Mouse (Mus musculus) embryonic facial prominence, embryonic 14.5 days (tissue): ENCODE results near the gene Trpm6. TPM values are rescaled to one million over a fixed set of nuclear protein-coding genes. Genes with fewer than 3 reads are reported as not detected.

ENCODE experiments used
- ATAC-seq: fragments of 200-750 bp; cut with Nextera tagmentation; 2 replicates; pipeline ENCODE4 v1.8.0; 2017; ENCODE audit warnings: low read depth, moderate number of reproducible peaks, moderate TSS enrichment
- DNase-seq: peaks from one replicate; pipeline ENCODE4 v3.0.0-alpha.2; 2015; ENCODE audit warnings: low spot score
- H3K27ac ChIP-seq: fragments of 300-500 bp; sonication (generic); replicated peaks from 2 replicates; pipeline ENCODE4 v1.5.1; 2014; ENCODE audit warnings: low read depth, mild to moderate bottlenecking, low read length, moderate library complexity
- H3K27me3 ChIP-seq: fragments of 300-500 bp; sonication (generic); replicated peaks from 2 replicates; pipeline ENCODE4 v1.6.1; 2014; ENCODE audit warnings: low read length; ENCODE audit not compliant: control insufficient read depth, insufficient read depth
- H3K36me3 ChIP-seq: fragments of 300-500 bp; sonication (generic); 2 replicates; pipeline ENCODE4 v1.6.1; 2014; ENCODE audit warnings: low read length, mixed read lengths; ENCODE audit not compliant: control insufficient read depth, insufficient read depth
- H3K4me1 ChIP-seq: fragments of 300-500 bp; sonication (generic); 2 replicates; pipeline ENCODE4 v1.6.1; 2014; ENCODE audit warnings: antibody characterized with exemption, low read length; ENCODE audit not compliant: control insufficient read depth, insufficient read depth
- H3K4me2 ChIP-seq: fragments of 300-500 bp; sonication (generic); 2 replicates; pipeline ENCODE4 v1.6.1; 2014; ENCODE audit warnings: low read depth, mild to moderate bottlenecking, low read length, moderate library complexity, mixed read lengths
- H3K4me3 ChIP-seq: fragments of 300-500 bp; sonication (generic); 2 replicates; pipeline ENCODE4 v1.5.1; 2014; ENCODE audit warnings: low read depth, mild to moderate bottlenecking, low read length
- H3K9ac ChIP-seq: fragments of 300-500 bp; sonication (generic); 2 replicates; pipeline ENCODE4 v1.6.1; 2014; ENCODE audit warnings: low read depth, mild to moderate bottlenecking, low read length, moderate library complexity, mixed read lengths
- H3K9me3 ChIP-seq: fragments of 300-500 bp; sonication (generic); 2 replicates; pipeline ENCODE4 v1.6.1; 2016; ENCODE audit warnings: low read length; ENCODE audit not compliant: control insufficient read depth
- WGBS: fragments of 180-500 bp; shearing (Covaris S2); extraction: QIAGEN DNeasy Blood & Tissue Kit; methylation state at CpG from one replicate; pipeline ENCODE4 v1.1.7; 2014; 5-methylcytosine and 5-hydroxymethylcytosine counted together
- polyA plus RNA-seq: library from polyadenylated mRNA; unstranded; fragments of >200 nt; fragmentation: Nextera tagmentation; extraction: Ambion mirVana; gene quantifications from 2 replicates; pipeline ENCODE4 v1.2.1, GENCODE M21; 2014

Gene Trpm6
- polyA plus RNA-seq, 1 experiment from 2014 or later = 0.35 TPM

DNA sequence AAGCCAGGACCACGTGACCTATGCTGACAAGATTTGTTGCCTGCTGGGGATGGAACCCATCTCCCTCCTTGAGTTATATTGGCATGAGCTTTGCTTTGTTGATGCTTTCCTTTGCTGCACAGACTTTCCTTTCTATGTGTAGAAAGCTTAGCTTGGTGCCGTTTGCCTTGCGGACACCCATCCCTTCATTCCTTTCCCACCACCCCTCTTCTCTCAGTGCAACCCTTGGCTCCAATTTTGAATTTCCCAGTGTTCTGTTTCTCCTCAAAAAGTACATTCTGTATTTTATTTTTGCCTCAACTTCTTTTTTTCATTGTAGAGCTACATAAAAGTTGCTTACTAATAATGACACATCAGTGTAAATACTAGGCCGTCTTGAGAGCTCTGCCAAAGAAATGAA lies 96.6 kb downstream of the Trpm6 start:
- Histone ChIP-seq H3K9ac (no peak overlapping the region), H3K4me3 (no peak overlapping the region), H3K4me1 (no peaks in the 10 kb centered on the region), H3K9me3 (no peaks in the 10 kb centered on the region), H3K36me3 (no peaks in the 10 kb centered on the region), H3K27me3 (no peaks in the 10 kb centered on the region), H3K27ac (no peak overlapping the region), H3K4me2 (no peak overlapping the region)
- DNase-seq (no peak), ATAC-seq (no peak)
- 85% methylated on average over 4 of the region's 4 CpGs for WGBS

DNA sequence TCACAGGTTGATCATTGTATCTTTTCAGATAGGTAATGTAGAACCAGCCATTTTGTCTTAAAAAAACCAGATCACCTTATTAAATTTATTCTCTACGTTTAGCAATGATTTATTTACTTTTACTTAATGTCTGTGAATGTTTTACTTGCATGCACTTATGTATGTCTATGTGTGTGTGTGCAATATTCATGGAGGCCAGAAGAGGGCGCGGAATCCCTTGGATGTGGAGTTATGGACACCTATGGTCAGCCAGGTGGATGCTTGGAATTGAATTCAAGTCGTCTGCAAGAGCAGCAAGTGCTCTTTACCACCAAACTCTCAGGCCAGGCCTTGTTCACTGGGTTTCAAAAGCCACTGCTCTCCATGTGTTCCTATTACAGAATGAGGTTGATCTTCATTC lies 118.5 kb downstream of the Trpm6 start:
- Histone ChIP-seq H3K4me3 (no peak overlapping the region), H3K4me2 (no peak overlapping the region), H3K27ac (no peak overlapping the region), H3K9ac (no peak overlapping the region), H3K4me1 (no peaks in the 10 kb centered on the region), H3K27me3 (no peaks in the 10 kb centered on the region), H3K36me3 (no peaks in the 10 kb centered on the region), H3K9me3 (no peaks in the 10 kb centered on the region)
- WGBS = 53% methylated on average over 4 of the region's 4 CpGs
- ATAC-seq = no peak
- no peak for DNase-seq

- peak; percentile 75 for DNase-seq
- WGBS = 47% methylated on average over 6 of the region's 6 CpGs
- peak; percentile 71; the same call in 1 of the 2 replicates for ATAC-seq
- Histone ChIP-seq H3K4me2 (no peak overlapping the region), H3K27ac (no peak overlapping the region), H3K36me3 (no peaks in the 10 kb centered on the region), H3K27me3 (no peaks in the 10 kb centered on the region), H3K9me3 (no peaks in the 10 kb centered on the region), H3K9ac (no peak overlapping the region), H3K4me1 (no peaks in the 10 kb centered on the region), H3K4me3 (no peak overlapping the region)
These were observed 123.2 kb downstream of the Trpm6 start for GRCm38 (mm10) chr19:18872792-18873569.

DNA sequence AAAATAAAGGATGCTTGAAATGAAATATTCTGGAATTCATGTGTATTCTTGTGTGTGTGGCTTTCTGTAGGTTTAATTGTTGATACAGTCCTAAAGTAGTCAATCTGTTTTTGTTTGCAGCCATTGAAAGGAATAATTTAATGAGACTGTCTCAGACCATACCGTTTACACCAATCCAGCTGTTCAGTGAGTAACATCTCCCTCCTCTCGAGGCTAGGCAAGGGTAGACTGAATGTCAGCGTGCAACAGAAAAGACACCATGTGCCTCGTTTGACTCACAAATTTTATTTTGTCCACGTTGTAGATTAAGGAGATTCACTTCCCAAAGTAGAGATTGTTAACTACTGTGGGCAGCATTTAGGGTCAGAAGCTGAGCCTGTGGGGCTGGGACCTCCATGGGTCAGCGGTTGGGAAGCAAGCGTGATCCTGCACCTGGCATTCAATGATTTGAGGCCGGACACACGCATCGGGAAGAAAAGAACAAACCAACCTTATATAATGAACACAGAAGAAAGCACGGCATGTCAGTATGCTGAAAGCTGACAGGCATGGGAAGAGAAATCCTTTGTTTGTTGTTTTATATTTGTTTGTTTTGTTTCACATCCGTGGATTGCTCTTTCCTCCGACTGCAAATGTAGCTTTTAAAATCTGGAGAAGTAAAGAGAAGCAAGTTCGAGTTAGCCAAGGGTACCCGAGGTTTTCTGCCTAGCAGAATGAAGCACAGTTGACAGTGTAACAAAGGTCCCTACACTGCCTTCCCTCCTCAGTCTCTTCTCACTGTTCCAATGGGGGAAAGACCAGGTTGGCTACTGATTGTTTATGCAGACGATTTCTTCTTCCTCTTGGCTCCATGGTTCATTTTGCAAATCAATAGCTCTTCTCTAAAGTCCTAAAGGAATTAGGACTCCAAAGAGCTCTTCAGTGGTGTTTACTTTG lies 124.2 kb downstream of the Trpm6 start:
- Histone ChIP-seq H3K36me3 (no peaks in the 10 kb centered on the region), H3K4me3 (no peak overlapping the region), H3K4me1 (no peaks in the 10 kb centered on the region), H3K27ac (no peak overlapping the region), H3K9ac (no peak overlapping the region), H3K9me3 (no peaks in the 10 kb centered on the region), H3K4me2 (no peak overlapping the region), H3K27me3 (no peaks in the 10 kb centered on the region)
- ATAC-seq = peak; percentile 50; the same call in 1 of the 2 replicates
- peak; percentile 23 for DNase-seq
- 57% methylated on average over 16 of the region's 16 CpGs for WGBS

- WGBS = 67% methylated on average over 4 of the region's 4 CpGs
- no peak overlapping the region for H3K9ac ChIP-seq
- DNase-seq (no peak), ATAC-seq (no peak)
- no peak overlapping the region for H3K4me2 ChIP-seq
- no peak overlapping the region for H3K4me3 ChIP-seq
- H3K4me1 ChIP-seq = no peaks in the 10 kb centered on the region
- no peak overlapping the region for H3K27ac ChIP-seq
- no peaks in the 10 kb centered on the region for H3K27me3 ChIP-seq
- H3K36me3 ChIP-seq = no peaks in the 10 kb centered on the region
- no peaks in the 10 kb centered on the region for H3K9me3 ChIP-seq
These were observed 129.5 kb downstream of the Trpm6 start for GRCm38 (mm10) chr19:18879264-18879663.

DNA sequence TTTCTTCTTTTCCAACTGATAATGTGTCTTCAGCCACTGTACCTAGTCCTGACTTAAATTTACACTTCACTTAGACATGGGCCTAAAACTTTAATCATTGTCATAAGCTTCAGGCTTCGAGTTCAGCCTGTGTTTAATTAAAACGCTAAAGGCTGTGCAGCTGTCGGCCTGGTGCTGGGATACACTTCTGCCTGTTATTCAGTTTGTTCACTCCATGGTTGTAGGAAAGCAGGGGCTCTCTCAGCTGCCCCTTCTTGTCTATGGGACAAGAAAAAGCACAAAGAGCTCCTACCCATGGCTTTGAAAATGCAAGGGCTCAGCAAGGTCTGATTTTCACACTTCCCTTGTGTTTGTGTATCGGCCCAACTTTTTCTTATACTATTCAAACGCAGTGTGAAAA lies 131.4 kb downstream of the Trpm6 start:
- H3K4me1 ChIP-seq = no peaks in the 10 kb centered on the region
- no peak overlapping the region for H3K27ac ChIP-seq
- no peaks in the 10 kb centered on the region for H3K36me3 ChIP-seq
- H3K27me3 ChIP-seq = no peaks in the 10 kb centered on the region
- no peak for ATAC-seq
- H3K9ac ChIP-seq = no peak overlapping the region
- WGBS = 54% methylated on average over 5 of the region's 5 CpGs
- no peak overlapping the region for H3K4me2 ChIP-seq
- no peaks in the 10 kb centered on the region for H3K9me3 ChIP-seq
- H3K4me3 ChIP-seq = no peak overlapping the region
- no peak for DNase-seq

- Histone ChIP-seq H3K9ac (no peak overlapping the region), H3K4me1 (peaks cover 5% of the 10 kb centered on the region), H3K4me3 (no peak overlapping the region), H3K36me3 (no peaks in the 10 kb centered on the region), H3K27me3 (no peaks in the 10 kb centered on the region), H3K27ac (no peak overlapping the region), H3K4me2 (no peak overlapping the region), H3K9me3 (no peaks in the 10 kb centered on the region)
- 40% methylated on average over 11 of the region's 11 CpGs for WGBS
- no peak for DNase-seq
- ATAC-seq = no peak
These were observed 138.0 kb downstream of the Trpm6 start for GRCm38 (mm10) chr19:18887646-18888407.

DNA sequence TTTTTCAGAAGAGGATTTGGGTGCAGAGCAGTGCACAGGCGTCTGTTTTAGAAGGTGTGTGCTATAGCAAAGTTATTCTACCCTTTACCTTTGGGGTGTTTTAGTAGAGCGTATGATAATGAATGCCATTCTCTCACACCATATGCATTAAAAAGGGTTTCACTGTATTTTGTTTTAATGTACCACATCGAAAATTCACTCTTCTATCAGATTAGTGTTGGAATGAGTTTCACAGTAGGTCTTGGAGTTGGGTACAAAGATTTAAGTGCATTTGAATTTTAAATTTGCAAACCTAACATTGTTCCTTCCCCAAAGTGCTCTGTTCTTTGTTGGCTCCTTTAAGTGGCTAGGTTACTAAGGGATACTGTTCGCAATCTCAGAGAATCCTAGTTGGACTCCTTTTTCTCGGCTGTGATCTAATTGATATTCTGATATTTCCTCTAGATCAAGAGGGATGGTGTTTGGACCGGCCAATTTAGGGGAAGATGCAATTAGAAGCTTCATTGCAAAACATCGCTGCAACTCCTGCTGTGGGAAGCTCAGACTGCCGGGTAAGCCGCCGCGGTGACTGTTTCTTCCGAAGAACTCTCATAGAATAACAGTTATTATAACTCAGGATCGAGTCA lies 138.8 kb downstream of the Trpm6 start:
- H3K9ac ChIP-seq = no peak overlapping the region
- no peak for ATAC-seq
- 23% methylated on average over 13 of the region's 13 CpGs for WGBS
- DNase-seq = no peak
- H3K9me3 ChIP-seq = no peaks in the 10 kb centered on the region
- peak overlapping the region; percentile 14 for H3K4me3 ChIP-seq
- H3K4me2 ChIP-seq = peak overlapping the region; percentile 53
- H3K27me3 ChIP-seq = no peaks in the 10 kb centered on the region
- H3K27ac ChIP-seq = no peak overlapping the region
- H3K36me3 ChIP-seq = no peaks in the 10 kb centered on the region
- H3K4me1 ChIP-seq = peaks cover 5% of the 10 kb centered on the region
